Mouse (Mus musculus) cerebellum, postnatal 14 days (tissue): ENCODE data around the gene Relb.
"Not testable (repeated sequence)": the region's sequence is repeated elsewhere in the genome, so short reads cannot be mapped to it uniquely, and the experiment has no call there.

ENCODE experiments used
- DNase-seq, 2 experiments: peaks; one replicate each; pipeline ENCODE4 v3.0.0; 2021; ENCODE audit warnings: mixed read lengths in 2 of 2

Relb gene

GRCm38 (mm10) chr7:19628536-19629360, 490 bp downstream of the Relb start:
- DNase-seq, result peak; percentile 84 to 85

- no peak for DNase-seq
Measured at GRCm38 (mm10) chr7:19628192-19628535, 1.1 kb downstream of the Relb start.

- DNase-seq, result no peak
Measured at GRCm38 (mm10) chr7:19627721-19628120, 1.5 kb downstream of the Relb start.

- no peak for DNase-seq
Measured at GRCm38 (mm10) chr7:19623433-19623832, 5.8 kb downstream of the Relb start.

- DNase-seq, result no peak
Measured at GRCm38 (mm10) chr7:19622241-19622640, 7.0 kb downstream of the Relb start.

GRCm38 (mm10) chr7:19620811-19621210, 8.4 kb downstream of the Relb start:
- DNase-seq, result no peak

- DNase-seq, result peak; percentile 80 to 87
Measured at GRCm38 (mm10) chr7:19619004-19619801, 10.0 kb downstream of the Relb start.

GRCm38 (mm10) chr7:19615036-19615577, 14.1 kb downstream of the Relb start:
- no peak for DNase-seq

- DNase-seq, result no peak
Measured at GRCm38 (mm10) chr7:19610969-19611368, 18.3 kb downstream of the Relb start.

GRCm38 (mm10) chr7:19609641-19610332, 19.5 kb downstream of the Relb start:
- no peak for DNase-seq

- no peak for DNase-seq
Measured at GRCm38 (mm10) chr7:19607291-19607690, 21.9 kb downstream of the Relb start.

GRCm38 (mm10) chr7:19604606-19605214, 24.5 kb downstream of the Relb start:
- not testable (repeated sequence) for DNase-seq

GRCm38 (mm10) chr7:19603849-19604605, 25.2 kb downstream of the Relb start, which contains the start of gene Clasrp:
Clasrp (minus strand) TSS chr7:19604486.
- DNase-seq, result peak; percentile 96

GRCm38 (mm10) chr7:19603055-19603454, 26.2 kb downstream of the Relb start:
- no peak for DNase-seq

GRCm38 (mm10) chr7:19600562-19600961, 28.7 kb downstream of the Relb start:
- DNase-seq, result no peak

GRCm38 (mm10) chr7:19593061-19593730, 36.0 kb downstream of the Relb start:
- DNase-seq, result no peak

GRCm38 (mm10) chr7:19589917-19590316, 39.3 kb downstream of the Relb start:
- DNase-seq, result peak; percentile 88 to 93

- peak; percentile 58 to 72 for DNase-seq
Measured at GRCm38 (mm10) chr7:19589207-19589606, 40.0 kb downstream of the Relb start.

GRCm38 (mm10) chr7:19586269-19586668, 43.0 kb downstream of the Relb start:
- DNase-seq, result no peak

GRCm38 (mm10) chr7:19580634-19581033, 48.6 kb downstream of the Relb start:
- no peak for DNase-seq

- no peak for DNase-seq
Measured at GRCm38 (mm10) chr7:19579751-19580150, 49.5 kb downstream of the Relb start.
